Mouse (Mus musculus) thymus, adult 18-20 months (tissue): ENCODE results near the gene Ctse.

ENCODE experiments used
- DNase-seq, 2 experiments: peaks; one replicate each; pipeline ENCODE4 v3.0.0; 2022; ENCODE audit warnings: mixed read lengths in 2 of 2

Gene Ctse

DNA sequence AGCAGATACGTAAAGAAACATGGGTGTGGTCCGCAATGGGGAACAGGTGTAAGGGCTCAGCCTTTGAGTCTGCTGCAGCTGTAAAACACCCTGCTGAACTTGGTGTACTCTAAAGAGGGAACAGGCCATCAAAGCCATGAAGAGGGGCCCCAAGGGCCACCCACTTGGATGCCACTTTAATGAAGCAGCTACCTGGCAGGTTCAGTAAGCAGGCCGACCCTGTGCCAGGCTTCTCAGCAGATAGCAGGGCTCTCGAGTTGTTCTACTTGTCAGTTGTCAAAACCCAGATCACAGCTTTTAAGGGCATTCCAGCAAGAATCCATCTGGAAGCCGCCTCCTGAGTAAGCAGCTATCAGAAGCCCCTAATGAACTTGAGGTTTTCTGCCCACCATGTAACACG is 17.5 kb downstream of the Ctse start:
- DNase-seq, result no peak

GRCm38 (mm10) chr1:131657945-131658354 is 19.8 kb downstream of the Ctse start:
- DNase-seq, result peak; percentile 79 to 87

- no peak for DNase-seq
Measured at GRCm38 (mm10) chr1:131659512-131660085, 21.5 kb downstream of the Ctse start.

DNA sequence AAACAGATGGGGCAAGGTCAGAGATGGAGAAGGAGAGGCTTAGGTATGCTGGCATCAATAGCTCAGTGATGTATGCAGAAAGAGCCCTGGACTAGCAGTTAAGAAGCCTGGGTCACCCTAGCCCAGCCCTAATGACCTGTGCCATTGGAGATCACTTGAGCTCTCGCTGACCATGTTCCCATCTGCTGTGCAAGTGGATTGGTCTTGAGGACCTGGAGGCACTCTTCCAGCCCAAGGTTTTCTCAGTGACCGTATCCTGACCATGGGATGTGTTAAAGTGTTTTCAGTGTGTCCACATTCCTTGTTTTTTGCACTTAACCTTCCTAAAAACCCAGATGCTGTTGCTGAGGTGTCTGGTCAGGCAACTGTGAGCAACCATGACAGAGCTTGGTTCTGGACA is 22.2 kb downstream of the Ctse start:
- DNase-seq, result no peak

DNA sequence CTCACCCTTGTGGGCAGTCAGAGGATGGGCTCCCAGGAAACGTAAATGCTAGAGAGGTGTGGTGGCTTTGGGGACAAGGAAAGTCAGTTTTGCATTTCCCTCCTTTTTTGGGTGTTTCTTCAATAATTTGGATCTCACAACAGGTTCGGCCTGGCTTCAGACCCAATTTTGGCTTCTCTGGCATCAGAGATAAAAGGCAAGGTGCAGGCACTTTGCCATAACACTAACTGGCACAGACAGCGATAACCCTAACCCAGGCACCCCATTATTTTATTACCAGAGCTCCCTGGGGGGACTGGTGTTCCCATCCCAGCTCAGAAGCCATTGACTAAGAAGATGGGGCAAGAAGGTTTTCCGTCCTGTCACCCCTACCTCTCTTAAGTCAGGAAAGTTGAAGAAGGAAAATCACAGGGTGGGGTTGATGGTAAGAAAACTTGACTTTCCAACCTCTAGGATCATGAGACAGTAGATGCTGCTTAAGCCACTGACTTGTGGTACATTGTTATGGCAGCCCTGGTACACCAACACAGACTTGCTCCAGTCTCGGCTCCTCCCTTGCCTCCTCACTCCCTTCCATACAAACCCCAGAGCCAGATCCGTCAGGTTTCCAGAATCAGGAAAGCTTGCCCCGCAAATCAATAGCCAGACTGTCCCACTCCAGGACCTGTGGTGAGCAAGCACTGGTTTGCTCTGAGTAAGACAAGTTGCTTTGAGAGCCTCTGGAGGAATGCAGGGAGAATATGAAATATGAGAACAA is 22.8 kb downstream of the Ctse start:
- no peak for DNase-seq

DNA sequence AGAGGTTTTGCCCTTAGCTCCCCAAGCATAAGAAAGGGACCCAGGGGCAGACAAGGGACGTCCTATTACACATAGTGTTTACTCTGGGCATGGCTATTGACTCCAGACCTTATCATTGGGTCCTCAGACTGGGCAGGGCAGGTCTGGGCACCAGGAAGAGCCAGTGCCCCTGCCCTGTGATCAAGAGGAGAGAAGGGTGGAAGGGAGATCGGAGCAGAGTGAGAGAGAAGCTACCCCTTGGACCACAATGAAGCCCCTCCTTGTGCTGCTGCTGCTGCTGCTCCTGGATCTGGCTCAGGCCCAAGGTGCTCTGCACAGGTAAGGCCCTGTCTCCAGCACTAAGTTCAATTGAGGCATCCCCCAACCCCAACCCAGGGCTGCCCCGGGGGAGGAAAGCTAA is 23.6 kb downstream of the Ctse start:
- DNase-seq, result no peak

DNA sequence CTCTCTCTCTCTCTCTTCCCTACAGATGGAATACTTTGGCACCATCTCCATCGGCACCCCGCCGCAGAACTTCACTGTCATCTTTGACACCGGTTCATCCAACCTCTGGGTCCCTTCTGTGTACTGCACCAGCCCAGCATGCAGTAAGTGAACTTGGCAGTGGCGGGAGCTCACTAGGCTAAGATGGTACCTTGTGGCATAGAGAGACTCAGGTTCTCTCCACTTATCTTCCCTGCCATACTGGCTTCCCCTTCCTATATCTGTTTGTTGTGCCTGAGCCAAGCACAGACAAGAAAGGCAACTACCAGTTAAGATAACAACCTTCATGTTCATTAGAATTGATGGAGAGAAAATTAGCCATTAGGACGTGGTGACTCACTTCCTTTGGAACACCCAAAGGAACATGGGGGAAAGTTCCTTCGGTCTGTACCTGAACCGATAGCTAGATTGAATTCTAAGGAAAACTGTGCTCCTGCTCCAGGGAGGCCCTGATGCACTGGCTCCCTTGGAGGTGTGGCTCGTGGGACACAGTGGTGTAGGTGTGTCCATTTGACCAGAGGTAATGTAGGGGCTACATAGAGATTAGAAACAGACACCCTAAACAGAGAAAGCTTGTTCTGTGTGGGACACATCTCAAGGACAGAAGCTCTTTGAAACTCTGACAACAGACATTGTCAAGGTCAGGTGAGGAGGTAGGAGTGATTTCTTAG is 25.3 kb downstream of the Ctse start:
- no peak for DNase-seq

- DNase-seq, result no peak
Measured at GRCm38 (mm10) chr1:131664136-131664535, 26.0 kb downstream of the Ctse start.

DNA sequence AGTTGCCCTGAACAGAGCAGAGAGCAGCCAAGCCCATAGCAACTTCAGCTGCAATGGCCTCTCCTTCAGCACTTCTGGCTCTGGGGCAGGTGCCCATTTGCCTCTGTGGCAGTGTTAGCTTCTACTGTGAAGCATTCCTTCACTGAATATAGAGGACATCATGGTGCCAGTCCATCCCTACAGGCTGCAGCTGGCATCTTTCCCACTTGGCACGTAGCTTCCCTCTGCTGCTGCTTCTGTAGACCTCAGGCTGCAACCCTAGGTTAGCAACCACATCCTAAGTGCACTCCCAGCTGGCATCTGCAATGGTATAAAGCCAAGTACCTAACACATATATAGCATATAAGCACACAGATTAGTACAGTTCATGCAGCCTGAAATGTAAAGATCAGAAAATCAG is 27.8 kb downstream of the Ctse start:
- DNase-seq, result no peak

GRCm38 (mm10) chr1:131671113-131671512 is 33.0 kb downstream of the Ctse start:
- no peak for DNase-seq

- DNase-seq, result peak in 1 of 2 experiments; percentile 15
Measured at GRCm38 (mm10) chr1:131672361-131672760, 34.3 kb downstream of the Ctse start.

GRCm38 (mm10) chr1:131679644-131680043 is 41.5 kb downstream of the Ctse start:
- DNase-seq, result no peak

DNA sequence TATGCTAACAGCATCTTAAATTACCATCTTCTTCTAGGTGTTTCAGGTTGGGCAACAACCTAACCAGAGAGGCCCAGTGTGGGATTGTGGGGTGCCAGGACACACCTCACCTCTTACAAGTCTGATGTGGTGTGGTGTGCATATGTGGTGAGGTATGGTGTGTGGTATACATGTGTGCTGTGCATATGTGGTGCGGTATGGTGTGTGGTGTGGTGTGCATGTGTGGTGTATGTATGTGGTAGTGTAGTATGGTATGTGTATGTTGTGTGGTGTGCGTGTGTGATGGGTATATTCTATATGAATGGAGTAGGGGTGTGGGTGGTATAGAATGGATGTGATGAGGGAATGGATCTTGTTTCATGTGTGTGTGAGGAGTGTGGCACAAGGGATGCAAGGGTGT is 49.6 kb downstream of the Ctse start:
- DNase-seq, result no peak

DNA sequence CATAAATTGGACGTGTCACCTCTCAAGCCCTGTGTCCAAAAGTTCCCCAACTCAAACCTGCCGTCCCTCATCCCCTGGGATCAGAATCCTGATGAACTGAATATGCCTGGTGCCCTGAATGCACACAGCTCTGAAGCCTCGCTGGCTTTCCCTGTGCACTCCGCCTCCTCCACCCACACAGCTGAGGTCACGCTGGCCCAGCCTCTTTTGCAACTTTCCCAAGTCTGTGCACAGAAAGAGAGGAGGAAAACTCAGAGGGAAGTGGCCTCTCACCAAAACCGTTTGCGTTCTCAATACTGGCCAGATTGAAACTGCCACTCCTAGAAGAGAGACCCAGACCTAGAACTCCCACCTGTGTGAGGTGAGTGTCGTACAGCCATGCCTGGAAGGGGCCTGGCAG is 50.4 kb downstream of the Ctse start, which contains the start of gene Rab7b:
TSS of gene Rab7b (plus strand) at position 221 of the 400 bp plus-strand sequence.
- DNase-seq, result no peak

DNA sequence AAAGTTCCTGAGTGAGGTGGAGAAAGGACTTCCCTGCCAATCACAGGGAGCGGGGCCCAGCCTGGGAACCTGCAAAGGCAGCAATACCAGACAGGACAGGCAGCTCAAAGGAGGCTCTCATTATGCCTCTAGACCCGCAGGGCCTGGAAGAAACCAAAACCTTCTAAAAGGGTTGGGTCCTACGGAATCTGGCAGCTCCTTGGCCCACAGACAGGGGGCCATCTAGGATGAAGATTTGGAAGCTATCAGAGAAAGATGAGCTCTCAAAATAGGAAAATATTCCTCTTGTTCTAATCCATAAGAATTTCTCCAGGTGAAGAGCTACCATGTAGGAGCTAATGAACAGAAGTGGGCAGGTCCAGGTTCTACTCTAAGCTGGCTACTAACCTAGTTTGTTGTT is 50.9 kb downstream of the Ctse start:
- no peak for DNase-seq

GRCm38 (mm10) chr1:131689899-131690298 is 51.8 kb downstream of the Ctse start:
- no peak for DNase-seq

- peak in 1 of 2 experiments; percentile 14 for DNase-seq
Measured at GRCm38 (mm10) chr1:131690435-131690834, 52.3 kb downstream of the Ctse start.

DNA sequence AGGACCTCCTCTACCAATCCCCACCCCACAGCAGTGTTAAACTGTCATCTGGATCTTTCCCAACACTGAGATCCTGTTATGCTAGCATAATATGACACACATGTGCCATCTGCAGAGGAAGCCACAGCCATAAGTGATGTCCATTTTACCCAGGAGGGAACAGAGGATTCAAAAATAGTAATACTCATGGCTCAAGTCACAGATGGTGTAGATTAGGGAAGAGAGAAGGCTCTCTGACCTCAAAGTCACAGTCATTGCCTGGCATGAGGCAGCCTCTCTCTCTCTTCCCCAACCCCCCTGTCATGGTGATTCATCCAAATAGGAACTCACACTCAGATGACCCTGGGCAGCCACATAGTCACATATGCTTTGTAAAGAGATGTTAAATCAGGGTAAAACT is 53.2 kb downstream of the Ctse start:
- no peak for DNase-seq

DNA sequence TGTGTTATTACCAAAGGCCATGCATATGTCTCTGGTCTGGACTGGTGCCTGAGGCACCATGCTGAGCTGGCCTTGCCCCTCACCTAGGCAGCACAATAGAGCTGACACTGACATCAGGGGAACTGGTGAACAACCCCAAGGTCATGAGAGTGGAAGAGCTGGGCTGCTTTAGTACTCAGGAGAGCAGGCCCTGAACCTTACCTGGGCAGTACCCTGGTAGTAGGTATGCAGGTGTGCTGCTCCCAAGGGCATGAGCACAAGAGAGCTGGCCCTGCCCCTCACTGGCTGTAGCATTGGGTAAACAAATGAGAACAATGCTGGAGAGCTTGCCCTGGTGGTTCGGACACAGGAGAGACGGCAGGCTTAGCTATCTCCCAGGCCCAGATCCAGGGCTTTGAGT is 57.2 kb downstream of the Ctse start:
- DNase-seq, result no peak

- no peak for DNase-seq
Measured at GRCm38 (mm10) chr1:131696325-131696724, 58.2 kb downstream of the Ctse start.

- no peak for DNase-seq
Measured at GRCm38 (mm10) chr1:131698770-131699169, 60.7 kb downstream of the Ctse start.

DNA sequence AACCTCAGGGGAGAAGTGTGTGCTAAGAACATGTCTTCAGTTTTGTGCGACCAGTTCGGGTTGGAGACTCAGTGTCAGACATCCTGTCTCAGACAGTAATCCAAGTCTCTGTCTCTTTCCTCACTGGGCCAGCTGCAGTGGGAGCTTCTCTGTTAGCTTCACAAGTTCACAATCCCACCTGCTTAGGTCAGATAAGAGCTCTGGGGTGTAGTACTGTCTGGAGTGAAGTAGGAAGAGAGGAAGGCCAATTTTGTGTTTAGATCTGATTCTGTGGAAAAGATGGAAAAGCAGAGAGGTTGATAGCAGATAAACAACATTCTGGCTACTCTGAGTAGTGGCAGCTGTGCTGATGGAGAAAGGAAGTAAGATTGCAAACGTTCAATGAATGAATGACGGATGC is 61.5 kb downstream of the Ctse start:
- no peak for DNase-seq

- DNase-seq, result no peak
Measured at GRCm38 (mm10) chr1:131700447-131700846, 62.3 kb downstream of the Ctse start.

- DNase-seq, result no peak
Measured at GRCm38 (mm10) chr1:131701391-131701790, 63.3 kb downstream of the Ctse start.
